Mouse (Mus musculus): ENCODE measurements around the gene Colec11. TPM values are rescaled to one million over a fixed set of nuclear protein-coding genes. Genes with fewer than 3 reads are reported as not detected.

Gene Colec11
- polyA plus RNA-seq, 1 experiment from 2014 or later: 0.22 TPM

- no peak for ATAC-seq (ENCODE audit: low FRiP score)
- Histone ChIP-seq H3K9ac (no peak within 1 kb of the TSS), H3K9me3 (no peaks in the 10 kb centered on the region), H3K27me3 (0 out of 2 replicates have a peak, but pooled peaks cover 4% of the 10 kb centered on the region), H3K4me3 (replicated peaks) (no peak within 1 kb of the TSS), H3K4me2 (no peak within 1 kb of the TSS), H3K27ac (no peak within 1 kb of the TSS), H3K36me3 (replicated peaks) (no peaks in the 10 kb centered on the region), H3K4me1 (no peaks in the 10 kb centered on the region)
- WGBS: 84% methylated on average over 15 of the region's 15 CpGs
Observed at GRCm38 (mm10) chr12:28552299-28552698, 70.9 kb downstream of the Colec11 start, which contains the start of gene Dcdc2c. Dcdc2c (minus strand) TSS chr12:28552399.

GRCm38 (mm10) chr12:28551775-28552174 lies 71.4 kb downstream of the Colec11 start:
- Histone ChIP-seq H3K4me3 (replicated peaks) (no peak overlapping the region), H3K9ac (no peak overlapping the region), H3K27ac (no peak overlapping the region), H3K4me2 (no peak overlapping the region), H3K27me3 (0 out of 2 replicates have a peak, but pooled peaks cover 4% of the 10 kb centered on the region), H3K4me1 (no peaks in the 10 kb centered on the region), H3K9me3 (no peaks in the 10 kb centered on the region), H3K36me3 (replicated peaks) (no peaks in the 10 kb centered on the region)
- WGBS: 74% methylated on average over 18 of the region's 18 CpGs
- no peak for ATAC-seq (ENCODE audit: low FRiP score)

GRCm38 (mm10) chr12:28548887-28549286 lies 74.3 kb downstream of the Colec11 start:
- Histone ChIP-seq H3K4me1 (no peaks in the 10 kb centered on the region), H3K27ac (no peak overlapping the region), H3K4me3 (replicated peaks) (no peak overlapping the region), H3K36me3 (replicated peaks) (no peaks in the 10 kb centered on the region), H3K4me2 (no peak overlapping the region), H3K9me3 (no peaks in the 10 kb centered on the region), H3K27me3 (0 out of 2 replicates have a peak, but pooled peaks cover 4% of the 10 kb centered on the region), H3K9ac (no peak overlapping the region)
- WGBS: 71% methylated on average over 4 of the region's 4 CpGs
- no peak for ATAC-seq (ENCODE audit: low FRiP score)

Other genes with a start within 250 kb of the Colec11 start
- 0.13 TPM in 1 of 2 replicates, not detected in the other for gene Dcdc2c, start 71.0 kb downstream of the Colec11 start, polyA plus RNA-seq (2016; fragmentation: Nextera tagmentation; extraction: Ambion mirVana)
- not detected in 2 replicates for gene Allc, start 40.9 kb downstream of the Colec11 start, polyA plus RNA-seq (2016; fragmentation: Nextera tagmentation; extraction: Ambion mirVana)
- gene Rps7, start 12.6 kb upstream of the Colec11 start, polyA plus RNA-seq (2016; fragmentation: Nextera tagmentation; extraction: Ambion mirVana): 650 and 690 TPM in 2 replicates
- 29.0 and 30.2 TPM in 2 replicates for gene Rnaseh1, start 26.2 kb upstream of the Colec11 start, polyA plus RNA-seq (2016; fragmentation: Nextera tagmentation; extraction: Ambion mirVana)
- 41.6 and 44.1 TPM in 2 replicates for gene Adi1, start 51.9 kb upstream of the Colec11 start, polyA plus RNA-seq (2016; fragmentation: Nextera tagmentation; extraction: Ambion mirVana)
- gene Trappc12, start 127.1 kb upstream of the Colec11 start, polyA plus RNA-seq (2016; fragmentation: Nextera tagmentation; extraction: Ambion mirVana): 40.4 and 41.5 TPM in 2 replicates
- gene Eipr1, start 128.4 kb upstream of the Colec11 start, polyA plus RNA-seq (2016; fragmentation: Nextera tagmentation; extraction: Ambion mirVana): 43.0 and 45.8 TPM in 2 replicates